Mouse (Mus musculus) thymus, adult 2 months (tissue): ENCODE data around the gene Setdb2.
"Not testable (repeated sequence)": the region's sequence is repeated elsewhere in the genome, so short reads cannot be mapped to it uniquely, and the experiment has no call there.

ENCODE experiments used
- CTCF ChIP-seq: fragments of 200-500 bp; IDR thresholded peaks from 2 replicates; pipeline ENCODE4 v1.5.1; 2012; ENCODE audit warnings: mild to moderate bottlenecking, control low read depth, low read length, moderate library complexity, borderline replicate concordance; ENCODE audit not compliant: control insufficient read depth, poor library complexity, insufficient read depth; ENCODE audit errors: extremely low read depth
- POLR2A ChIP-seq: fragments of 200-500 bp; IDR thresholded peaks from 2 replicates; pipeline ENCODE4 v1.6.1; 2012; ENCODE audit warnings: mild to moderate bottlenecking, low read length, control low read depth, moderate library complexity; ENCODE audit not compliant: control insufficient read depth, poor library complexity, insufficient read depth; ENCODE audit errors: extremely low read depth

DNA sequence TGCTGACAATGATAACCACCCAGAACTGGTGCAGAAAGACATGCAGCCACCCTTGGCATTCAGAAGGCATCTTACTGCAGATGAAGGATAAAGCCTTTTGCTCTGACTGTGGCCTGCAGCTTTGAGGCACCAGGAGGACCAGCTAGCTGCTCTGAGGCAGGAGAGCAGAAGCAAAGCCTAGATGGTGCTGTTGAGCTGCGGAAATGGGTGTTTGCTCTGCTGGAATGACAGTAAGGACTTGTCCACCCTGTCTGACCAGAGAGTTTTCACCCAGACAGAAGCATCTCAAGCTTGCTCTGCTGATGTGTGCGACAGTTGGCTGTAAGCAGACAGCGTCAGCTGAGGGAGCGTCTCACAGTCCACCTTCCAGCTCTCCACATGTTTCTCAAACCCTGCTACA is 50.5 kb downstream of the Setdb2 start:
- TF ChIP-seq CTCF, POLR2A: not testable (repeated sequence)
